Mouse (Mus musculus) limb, embryonic 12.5 days (tissue): ENCODE data around the gene Neu1. TPM values are rescaled to one million over a fixed set of nuclear protein-coding genes. Genes with fewer than 3 reads are reported as not detected.
"Not testable (repeated sequence)": the region's sequence is repeated elsewhere in the genome, so short reads cannot be mapped to it uniquely, and the experiment has no call there.

Source experiments
- ATAC-seq: fragments of 200-750 bp; cut with Nextera tagmentation; 2 replicates; pipeline ENCODE4 v1.8.0; 2017; ENCODE audit warnings: low read depth, moderate TSS enrichment; ENCODE audit not compliant: insufficient number of reproducible peaks, insufficient read depth, low FRiP score, low TSS enrichment
- H3K27ac ChIP-seq: fragments of 300-500 bp; sonication (generic); 2 replicates; pipeline ENCODE4 v1.5.1; 2016; ENCODE audit warnings: mild to moderate bottlenecking, moderate library complexity
- H3K27me3 ChIP-seq: fragments of 300-500 bp; sonication (generic); 2 replicates; pipeline ENCODE4 v1.6.1; 2016; ENCODE audit warnings: mild to moderate bottlenecking, moderate library complexity
- H3K36me3 ChIP-seq: fragments of 300-500 bp; sonication (generic); 2 replicates; pipeline ENCODE4 v1.6.1; 2016; ENCODE audit warnings: mild to moderate bottlenecking, moderate library complexity
- H3K4me1 ChIP-seq: fragments of 300-500 bp; sonication (generic); replicated peaks from 2 replicates; pipeline ENCODE4 v1.6.1; 2016
- H3K4me2 ChIP-seq: fragments of 300-500 bp; sonication (generic); 2 replicates; pipeline ENCODE4 v1.6.1; 2016; ENCODE audit warnings: mild to moderate bottlenecking, moderate library complexity
- H3K4me3 ChIP-seq: fragments of 300-500 bp; sonication (generic); replicated peaks from 2 replicates; pipeline ENCODE4 v1.5.1; 2016; ENCODE audit warnings: mild to moderate bottlenecking
- H3K9ac ChIP-seq: fragments of 300-500 bp; sonication (generic); replicated peaks from 2 replicates; pipeline ENCODE4 v1.6.1; 2016; ENCODE audit warnings: mild to moderate bottlenecking, moderate library complexity
- H3K9me3 ChIP-seq: fragments of 300-500 bp; sonication (generic); 2 replicates; pipeline ENCODE4 v1.6.1; 2016; ENCODE audit warnings: mild to moderate bottlenecking, moderate library complexity
- WGBS: fragments of 180-500 bp; shearing (Covaris S2); methylation state at CpG from one replicate; pipeline ENCODE4 v1.1.7; 2016; 5-methylcytosine and 5-hydroxymethylcytosine counted together
- polyA plus RNA-seq: library from polyadenylated mRNA; unstranded; fragments of >200 nt; fragmentation: Nextera tagmentation; extraction: Ambion mirVana; gene quantifications from 2 replicates; pipeline ENCODE4 v1.2.1, GENCODE M21; 2016

The Neu1 gene
- polyA plus RNA-seq, 1 experiment from 2014 or later = 18.9 TPM

DNA sequence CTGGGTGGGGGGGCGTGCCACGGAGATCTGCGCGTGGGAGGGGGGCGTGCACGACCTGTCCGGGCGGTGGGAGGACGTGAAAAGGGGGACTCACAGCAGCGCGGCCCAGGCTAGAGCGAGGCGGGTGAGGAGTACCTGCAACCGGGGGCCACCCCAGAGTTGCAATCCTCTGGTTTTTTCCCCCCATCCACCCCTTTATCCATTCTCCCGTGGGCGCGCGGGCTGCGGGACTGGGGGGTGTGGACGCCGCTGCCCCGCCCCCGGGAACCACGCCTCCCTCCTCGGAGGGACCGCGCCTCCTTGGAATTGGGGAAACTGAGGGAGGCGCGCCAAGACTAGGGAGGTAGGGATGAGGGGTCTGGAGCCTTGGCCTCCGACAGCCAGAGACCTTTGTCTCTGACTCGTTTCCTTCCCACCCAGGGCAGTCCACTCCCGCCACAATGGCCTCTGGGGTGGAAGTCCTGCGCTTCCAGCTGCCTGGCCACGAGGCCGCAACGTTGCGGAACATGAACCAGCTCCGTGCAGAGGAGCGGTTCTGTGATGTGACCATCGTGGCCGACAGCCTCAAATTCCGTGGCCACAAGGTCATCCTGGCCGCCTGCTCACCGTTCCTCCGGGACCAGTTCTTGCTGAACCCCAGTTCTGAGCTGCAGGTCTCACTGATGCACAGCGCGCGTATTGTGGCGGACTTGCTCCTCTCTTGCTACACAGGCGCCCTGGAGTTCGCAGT, 36.1 kb upstream of the Neu1 start:
- peaks cover 39% of the 10 kb centered on the region for H3K4me1 ChIP-seq
- H3K4me2 ChIP-seq = peak overlapping the region; percentile 87
- H3K9me3 ChIP-seq = no peaks in the 10 kb centered on the region
- peaks cover 15% of the 10 kb centered on the region for H3K36me3 ChIP-seq
- ATAC-seq = peak; percentile 7; the same call in 1 of the 2 replicates
- peak overlapping the region; percentile 94 for H3K27ac ChIP-seq
- H3K27me3 ChIP-seq = no peaks in the 10 kb centered on the region
- peak overlapping the region; percentile 92 for H3K9ac ChIP-seq
- WGBS = 8% methylated on average over 49 of the region's 51 CpGs
- peak overlapping the region; percentile 88 for H3K4me3 ChIP-seq

DNA sequence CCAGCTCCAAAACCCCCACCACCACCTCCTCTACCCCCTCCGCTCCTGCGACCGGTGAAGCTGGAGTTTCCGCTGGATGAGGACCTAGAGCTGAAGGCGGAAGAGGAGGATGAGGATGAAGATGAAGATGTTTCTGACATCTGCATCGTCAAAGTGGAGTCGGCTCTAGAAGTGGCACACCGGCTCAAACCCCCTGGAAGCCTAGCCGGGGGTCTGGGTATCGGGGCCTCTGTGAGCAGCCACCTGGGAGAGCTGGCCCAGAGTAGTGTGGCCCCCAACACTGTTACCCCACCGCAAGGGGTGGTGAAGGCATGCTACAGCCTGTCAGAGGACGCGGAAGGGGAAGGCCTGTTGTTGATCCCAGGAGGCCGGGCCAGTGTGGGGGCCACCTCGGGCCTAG, 35.3 kb upstream of the Neu1 start:
- peak overlapping the region; percentile 88 for H3K4me3 ChIP-seq
- H3K4me2 ChIP-seq = peak overlapping the region; percentile 87
- H3K9ac ChIP-seq = peak overlapping the region; percentile 92
- no peak for ATAC-seq
- H3K36me3 ChIP-seq = peaks cover 15% of the 10 kb centered on the region
- H3K27me3 ChIP-seq = no peaks in the 10 kb centered on the region
- H3K27ac ChIP-seq = peak overlapping the region; percentile 94
- WGBS = 95% methylated on average over 15 of the region's 15 CpGs
- H3K9me3 ChIP-seq = no peaks in the 10 kb centered on the region
- H3K4me1 ChIP-seq = peaks cover 47% of the 10 kb centered on the region

DNA sequence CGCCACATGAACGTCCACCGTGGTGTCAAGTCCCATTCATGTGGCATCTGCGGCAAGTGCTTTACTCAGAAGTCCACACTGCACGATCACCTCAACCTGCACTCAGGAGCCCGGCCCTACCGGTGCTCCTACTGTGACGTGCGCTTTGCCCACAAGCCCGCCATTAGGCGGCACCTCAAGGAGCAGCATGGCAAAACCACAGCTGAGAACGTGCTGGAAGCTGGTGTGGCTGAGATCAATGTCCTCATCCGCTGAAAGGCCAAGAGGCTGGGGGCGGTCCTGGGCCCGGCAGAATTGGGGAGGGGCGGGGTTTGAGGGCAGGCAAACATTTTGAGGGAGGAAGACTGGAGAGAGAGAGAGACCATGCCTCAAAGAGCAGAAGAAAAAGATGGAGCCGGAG, 34.7 kb upstream of the Neu1 start:
- H3K9ac ChIP-seq = no peak overlapping the region
- peak overlapping the region; percentile 17; the same call in 1 of the 2 replicates for H3K4me2 ChIP-seq
- H3K36me3 ChIP-seq = peaks cover 19% of the 10 kb centered on the region
- WGBS = 85% methylated on average over 17 of the region's 17 CpGs
- no peak overlapping the region for H3K27ac ChIP-seq
- H3K9me3 ChIP-seq = no peaks in the 10 kb centered on the region
- no peaks in the 10 kb centered on the region for H3K27me3 ChIP-seq
- peak overlapping the region; percentile 88 for H3K4me3 ChIP-seq
- peaks cover 48% of the 10 kb centered on the region for H3K4me1 ChIP-seq
- ATAC-seq = no peak

DNA sequence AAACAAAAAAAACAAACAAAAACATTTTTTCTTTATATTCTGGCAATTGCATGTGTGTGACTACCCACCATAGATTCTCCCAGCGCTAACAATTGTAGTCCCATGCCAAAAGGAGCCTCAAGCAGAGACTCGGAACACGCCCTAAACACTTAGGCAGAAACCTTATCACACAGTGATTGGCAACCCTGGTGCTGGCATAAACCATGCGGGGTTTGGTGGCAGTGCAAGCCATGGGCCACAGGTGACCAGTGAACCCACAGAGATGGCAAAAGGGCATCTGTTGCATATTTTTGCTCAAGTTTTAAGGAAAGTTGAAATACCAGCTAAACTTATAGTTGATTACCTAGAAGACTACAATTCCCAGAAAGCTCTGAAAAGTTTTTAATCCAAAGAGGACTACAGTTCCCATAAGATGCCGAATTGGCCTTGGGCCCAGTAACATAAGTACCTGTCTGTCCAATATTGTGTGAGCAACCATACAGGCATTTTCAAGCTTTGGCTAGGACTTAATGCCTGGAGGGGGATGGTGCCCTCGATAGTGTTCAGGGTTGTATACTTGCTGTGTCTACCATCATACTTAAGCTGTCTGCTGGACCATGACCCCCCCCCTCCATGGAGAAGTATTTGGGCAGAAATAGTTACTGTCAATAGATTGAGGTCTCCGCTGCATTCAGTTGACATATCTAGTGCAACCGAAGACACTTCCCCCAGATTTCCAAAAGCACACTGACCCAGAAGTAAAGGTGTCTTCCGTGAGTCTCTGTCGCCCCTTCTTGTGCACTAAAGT, 33.5 kb upstream of the Neu1 start:
- 20% methylated on average over 10 of the region's 10 CpGs for WGBS
- H3K4me3 ChIP-seq = peak overlapping the region; percentile 99
- H3K4me1 ChIP-seq = peaks cover 48% of the 10 kb centered on the region
- H3K36me3 ChIP-seq = peaks cover 28% of the 10 kb centered on the region
- peak overlapping the region; percentile 97 for H3K27ac ChIP-seq
- peak overlapping the region; percentile 98 for H3K9ac ChIP-seq
- peak overlapping the region; percentile 91 for H3K4me2 ChIP-seq
- no peaks in the 10 kb centered on the region for H3K27me3 ChIP-seq
- H3K9me3 ChIP-seq = no peaks in the 10 kb centered on the region
- ATAC-seq = no peak

DNA sequence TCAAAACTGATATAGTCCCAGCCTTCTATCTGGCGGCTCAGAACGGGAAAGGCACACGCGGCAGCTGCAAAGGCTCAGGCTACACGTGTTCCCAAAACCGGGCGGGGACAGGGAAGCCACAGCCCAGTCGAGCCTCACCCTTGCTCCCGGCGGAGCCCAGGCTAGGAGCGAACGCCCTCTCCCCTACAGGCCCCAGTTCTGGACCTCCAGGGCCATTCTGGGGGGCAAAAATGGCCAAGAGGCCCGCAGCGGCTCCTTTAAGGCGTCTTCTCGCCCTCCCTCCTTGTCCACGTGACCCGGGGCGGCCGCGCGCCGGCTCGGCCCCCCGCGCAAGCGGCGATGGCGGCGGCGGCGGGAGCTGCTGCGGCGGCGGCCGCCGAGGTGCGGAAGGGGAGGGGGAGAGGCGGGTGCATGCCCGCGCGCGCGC, 32.9 kb upstream of the Neu1 start, which contains the start of the genes C2 and Ehmt2:
Gene C2, minus strand, starts transcription at position 106 of the 427 bp plus-strand sequence.
Gene Ehmt2, plus strand, starts transcription at position 310 of the 427 bp plus-strand sequence.
- Histone ChIP-seq H3K4me2 (peak within 1 kb of the TSS; percentile 91), H3K27me3 (no peaks in the 10 kb centered on the region), H3K36me3 (peaks cover 34% of the 10 kb centered on the region), H3K4me1 (peaks cover 45% of the 10 kb centered on the region), H3K9ac (peak within 1 kb of the TSS; percentile 98), H3K27ac (peak within 1 kb of the TSS; percentile 97), H3K4me3 (peak within 1 kb of the TSS; percentile 99), H3K9me3 (no peaks in the 10 kb centered on the region)
- WGBS = under 1% methylated on average over 28 of the region's 44 CpGs
- no peak for ATAC-seq

DNA sequence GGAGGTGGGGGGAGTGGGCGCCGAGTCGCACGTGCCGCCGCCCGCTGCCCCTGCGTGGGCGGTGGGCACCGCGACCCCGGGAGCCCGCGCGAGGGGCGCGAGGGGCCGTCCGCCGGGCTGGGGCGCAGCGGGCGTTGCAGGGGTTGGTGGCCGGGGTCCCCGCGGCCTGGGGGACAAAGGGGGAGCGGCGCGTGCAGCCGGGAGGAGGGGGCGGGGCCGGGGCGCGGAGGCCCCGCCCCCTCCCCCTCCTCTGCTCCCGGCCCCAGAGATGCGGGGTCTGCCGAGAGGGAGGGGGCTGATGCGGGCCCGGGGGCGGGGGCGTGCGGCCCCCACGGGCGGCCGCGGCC, 32.4 kb upstream of the Neu1 start:
- Histone ChIP-seq H3K4me3 (peak overlapping the region; percentile 99), H3K4me2 (peak overlapping the region; percentile 91), H3K4me1 (peaks cover 40% of the 10 kb centered on the region), H3K9me3 (no peaks in the 10 kb centered on the region), H3K9ac (peak overlapping the region; percentile 98), H3K27me3 (no peaks in the 10 kb centered on the region), H3K27ac (peak overlapping the region; percentile 97), H3K36me3 (peaks cover 39% of the 10 kb centered on the region)
- no peak for ATAC-seq
- 1% methylated on average over 28 of the region's 47 CpGs for WGBS

DNA sequence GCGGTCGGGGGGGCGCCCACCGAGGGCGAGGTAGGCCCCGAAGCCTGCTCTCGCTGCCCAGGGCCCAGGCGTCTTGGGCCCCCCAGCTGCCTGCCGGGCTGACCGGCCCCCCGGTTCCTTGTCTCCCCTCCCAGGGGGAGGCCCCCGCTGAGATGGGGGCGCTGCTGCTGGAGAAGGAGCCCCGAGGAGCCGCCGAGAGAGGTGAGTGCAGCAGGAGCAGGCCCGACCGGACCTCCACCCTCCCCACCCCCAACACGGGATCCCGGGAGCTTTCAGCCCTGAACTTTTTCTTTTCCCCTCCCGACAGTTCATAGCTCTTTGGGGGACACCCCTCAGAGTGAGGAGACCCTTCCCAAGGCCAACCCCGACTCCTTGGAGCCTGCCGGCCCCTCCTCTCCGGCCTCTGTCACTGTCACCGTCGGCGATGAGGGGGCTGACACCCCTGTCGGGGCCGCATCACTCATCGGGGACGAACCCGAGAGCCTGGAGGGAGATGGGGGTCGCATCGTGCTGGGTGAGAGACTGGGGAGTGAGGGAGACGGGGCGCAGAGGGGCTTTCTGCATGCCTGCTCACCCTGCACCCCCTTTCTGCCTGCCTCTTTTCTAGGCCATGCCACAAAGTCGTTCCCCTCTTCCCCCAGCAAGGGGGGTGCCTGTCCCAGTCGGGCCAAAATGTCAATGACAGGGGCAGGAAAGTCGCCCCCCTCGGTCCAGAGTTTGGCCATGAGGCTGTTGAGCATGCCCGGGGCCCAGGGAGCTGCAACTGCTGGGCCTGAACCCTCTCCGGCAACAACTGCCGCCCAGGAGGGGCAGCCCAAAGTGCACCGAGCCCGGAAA, 31.8 kb upstream of the Neu1 start:
- Histone ChIP-seq H3K4me1 (peaks cover 40% of the 10 kb centered on the region), H3K36me3 (peaks cover 45% of the 10 kb centered on the region), H3K27me3 (no peaks in the 10 kb centered on the region), H3K4me2 (peak overlapping the region; percentile 91), H3K9ac (peak overlapping the region; percentile 98), H3K27ac (peak overlapping the region; percentile 97), H3K9me3 (no peaks in the 10 kb centered on the region), H3K4me3 (peak overlapping the region; percentile 99)
- WGBS = 2% methylated on average over 43 of the region's 45 CpGs
- no peak for ATAC-seq

DNA sequence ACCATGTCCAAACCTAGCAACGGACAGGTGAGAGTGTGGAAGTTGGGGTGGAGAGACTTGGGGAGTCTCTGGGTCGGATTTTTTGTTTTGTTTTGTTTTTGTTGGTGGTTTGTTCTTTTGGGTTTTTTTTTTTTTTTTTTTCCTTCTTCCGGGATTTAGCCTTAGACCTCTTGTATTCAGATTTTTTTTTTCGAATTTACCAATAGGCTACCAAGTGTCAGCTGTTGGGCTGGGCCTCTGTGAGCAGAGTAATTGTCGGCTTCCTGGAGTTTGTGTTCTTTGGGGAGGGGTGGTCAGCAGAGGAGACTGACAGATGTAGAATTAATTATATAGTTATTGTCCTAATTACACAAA, 31.2 kb upstream of the Neu1 start:
- Histone ChIP-seq H3K9me3 (no peaks in the 10 kb centered on the region), H3K27me3 (no peaks in the 10 kb centered on the region), H3K9ac (peak overlapping the region; percentile 98), H3K4me1 (peaks cover 40% of the 10 kb centered on the region), H3K36me3 (peaks cover 51% of the 10 kb centered on the region), H3K4me2 (peak overlapping the region; percentile 91), H3K27ac (peak overlapping the region; percentile 97), H3K4me3 (peak overlapping the region; percentile 99)
- 4% methylated on average over 5 of the region's 5 CpGs for WGBS
- no peak for ATAC-seq

DNA sequence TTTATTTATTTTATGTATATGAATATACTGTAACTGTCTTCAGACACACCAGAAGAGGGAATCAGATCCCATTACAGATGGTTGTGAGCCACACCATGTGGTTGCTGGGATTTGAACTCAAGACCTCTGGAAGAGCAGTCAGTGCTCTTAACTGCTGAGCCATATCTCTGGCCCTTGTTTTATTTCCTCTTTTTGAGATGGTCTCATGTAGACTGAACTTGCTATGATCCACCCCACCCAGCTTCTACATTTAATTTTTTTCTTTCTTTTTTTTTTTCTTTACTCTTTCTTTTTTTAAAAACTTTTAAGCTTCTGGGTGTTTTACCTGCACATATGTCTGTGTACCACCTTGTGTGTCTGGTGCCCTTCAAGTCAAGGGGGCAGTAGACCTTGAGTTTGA, 30.2 kb upstream of the Neu1 start:
- not testable (repeated sequence) for H3K9ac ChIP-seq, H3K9me3 ChIP-seq, ATAC-seq, H3K4me3 ChIP-seq, H3K27me3 ChIP-seq, H3K27ac ChIP-seq
- Histone ChIP-seq H3K36me3 (peaks cover 57% of the 10 kb centered on the region), H3K4me2 (peak overlapping the region; percentile 91; the same call in 1 of the 2 replicates), H3K4me1 (peaks cover 33% of the 10 kb centered on the region)

DNA sequence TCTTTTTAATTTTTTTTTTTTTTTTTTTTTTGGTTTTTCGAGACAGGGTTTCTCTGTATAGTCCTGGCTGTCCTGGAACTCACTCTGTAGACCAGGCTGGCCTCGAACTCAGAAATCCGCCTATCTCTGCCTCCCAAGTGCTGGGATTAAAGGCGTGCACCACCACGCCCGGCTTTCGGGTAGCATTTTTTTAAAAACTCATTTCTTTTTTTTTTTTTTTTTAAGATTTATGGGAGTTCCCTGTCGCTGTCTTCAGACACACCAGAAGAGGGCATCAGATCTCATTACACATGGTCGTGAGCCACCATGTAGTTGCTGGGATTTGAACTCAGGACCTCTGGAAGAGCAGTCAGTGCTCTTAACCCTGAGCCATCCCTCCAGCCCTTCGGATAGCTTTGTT, 29.1 kb upstream of the Neu1 start:
- H3K27me3 ChIP-seq, H3K4me3 ChIP-seq, H3K9me3 ChIP-seq, ATAC-seq, H3K27ac ChIP-seq, H3K9ac ChIP-seq, H3K4me2 ChIP-seq: not testable (repeated sequence)
- peaks cover 22% of the 10 kb centered on the region for H3K4me1 ChIP-seq
- peaks cover 57% of the 10 kb centered on the region for H3K36me3 ChIP-seq
- 93% methylated on average over 9 of the region's 10 CpGs for WGBS

DNA sequence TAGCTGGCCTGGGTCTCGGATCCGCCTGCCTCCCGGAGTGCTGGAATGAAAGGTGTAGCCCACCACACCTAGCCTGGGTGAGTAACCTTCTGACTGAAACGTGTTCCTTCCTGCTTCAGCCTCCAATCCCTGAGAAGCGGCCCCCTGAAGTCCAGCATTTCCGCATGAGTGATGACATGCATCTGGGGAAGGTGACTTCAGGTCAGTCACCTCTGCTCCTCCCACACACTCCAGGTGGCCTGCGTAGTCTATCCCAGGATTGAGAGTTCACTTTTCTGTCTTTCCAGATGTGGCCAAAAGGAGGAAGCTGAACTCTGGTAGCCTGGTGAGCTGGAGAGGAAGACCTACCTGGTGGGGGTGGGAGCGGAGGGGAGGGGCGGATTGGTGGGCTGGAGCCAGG, 28.2 kb upstream of the Neu1 start:
- Histone ChIP-seq H3K9ac (no peak overlapping the region), H3K4me1 (peaks cover 14% of the 10 kb centered on the region), H3K9me3 (no peaks in the 10 kb centered on the region), H3K27me3 (no peaks in the 10 kb centered on the region), H3K27ac (no peak overlapping the region), H3K36me3 (peaks cover 66% of the 10 kb centered on the region), H3K4me2 (no peak overlapping the region), H3K4me3 (no peak overlapping the region)
- 91% methylated on average over 9 of the region's 9 CpGs for WGBS
- ATAC-seq = no peak
